Mouse (Mus musculus) small intestine, adult 2 months (tissue): Measurements from ENCODE around the gene Zfp426.

Source experiments
- CTCF ChIP-seq: fragments of 200-500 bp; IDR thresholded peaks from 2 replicates; pipeline ENCODE4 v1.5.1; 2012; ENCODE audit warnings: low read depth, mild to moderate bottlenecking, control low read depth, inconsistent platforms, low read length, moderate library complexity, mixed read lengths; ENCODE audit not compliant: insufficient replicate concordance, insufficient read length; ENCODE audit errors: extremely low read depth
- POLR2A ChIP-seq: fragments of 200-500 bp; IDR thresholded peaks from 2 replicates; pipeline ENCODE4 v1.6.1; 2012; ENCODE audit warnings: low read depth, mild to moderate bottlenecking, control low read depth, inconsistent platforms, low read length, moderate library complexity

- TF ChIP-seq POLR2A (no peak), CTCF (no peak)
These were observed 25.6 kb downstream of the Zfp426 start for GRCm38 (mm10) chr9:20466761-20467442.
